Mouse (Mus musculus) right cerebral cortex, postnatal 36 days (tissue): ENCODE measurements at regions not wholly inside any gene's neighbourhood (a gene's known extent, or its start where the extent isn't known, plus 50 kb on each side); places are given as distances from the start of the nearest gene placed in this dataset.

Experiments used
- DNase-seq, 2 experiments: peaks; one replicate each; pipeline ENCODE4 v3.0.0; 2022; ENCODE audit warnings: low spot score in 2 of 2, mixed read lengths in 1 of 2

GRCm38 (mm10) chr4:75213176-75213476 lies 65.0 kb downstream of the Dmac1 start:
- no peak for DNase-seq

- DNase-seq: peak; percentile 12 to 70
Measured at GRCm38 (mm10) chr4:75212396-75213175, 65.5 kb downstream of the Dmac1 start.
